Mouse (Mus musculus): ENCODE measurements around the gene Als2cr12.
A peak's percentile ranks its signal among the peaks of the same experiment; 100 is the strongest.
"Not testable (repeated sequence)": the region's sequence is repeated elsewhere in the genome, so short reads cannot be mapped to it uniquely, and the experiment has no call there.

Als2cr12 gene

DNA sequence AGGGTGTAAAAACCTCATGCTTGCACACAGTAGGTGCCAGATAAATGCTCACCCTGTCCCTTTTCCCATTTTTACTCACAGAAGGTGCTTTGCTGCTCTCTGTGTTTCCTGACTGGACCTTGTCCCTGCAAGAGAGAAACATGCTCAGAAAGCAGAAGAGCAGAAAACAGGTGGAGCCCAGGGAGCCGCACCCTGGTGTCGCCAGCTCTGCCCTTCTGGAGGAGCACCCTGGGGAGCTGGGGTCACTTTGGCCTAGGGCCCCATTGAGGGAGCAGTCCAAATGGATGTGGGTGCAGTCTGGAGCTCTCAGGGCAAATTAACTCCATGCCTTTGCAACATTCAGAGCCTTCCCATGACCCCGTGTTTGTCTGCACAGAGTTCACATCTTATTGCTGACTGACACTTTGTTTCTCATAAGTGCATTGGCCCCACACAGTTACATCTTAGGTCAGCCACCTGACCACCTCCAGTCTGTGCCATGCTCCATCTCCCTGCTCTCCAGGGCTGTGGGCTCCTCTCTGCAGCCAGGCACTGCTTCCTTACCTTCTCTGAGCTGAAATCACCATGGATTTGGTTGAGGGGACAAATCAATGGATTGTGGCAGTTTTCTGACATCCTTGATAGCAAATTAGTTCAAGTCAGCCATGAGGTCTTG lies 4.8 kb downstream of the Als2cr12 start:
- not testable (repeated sequence) for DNase-seq (ENCODE audit: inconsistent age in 2 of 2, low spot score in 1 of 2)

DNA sequence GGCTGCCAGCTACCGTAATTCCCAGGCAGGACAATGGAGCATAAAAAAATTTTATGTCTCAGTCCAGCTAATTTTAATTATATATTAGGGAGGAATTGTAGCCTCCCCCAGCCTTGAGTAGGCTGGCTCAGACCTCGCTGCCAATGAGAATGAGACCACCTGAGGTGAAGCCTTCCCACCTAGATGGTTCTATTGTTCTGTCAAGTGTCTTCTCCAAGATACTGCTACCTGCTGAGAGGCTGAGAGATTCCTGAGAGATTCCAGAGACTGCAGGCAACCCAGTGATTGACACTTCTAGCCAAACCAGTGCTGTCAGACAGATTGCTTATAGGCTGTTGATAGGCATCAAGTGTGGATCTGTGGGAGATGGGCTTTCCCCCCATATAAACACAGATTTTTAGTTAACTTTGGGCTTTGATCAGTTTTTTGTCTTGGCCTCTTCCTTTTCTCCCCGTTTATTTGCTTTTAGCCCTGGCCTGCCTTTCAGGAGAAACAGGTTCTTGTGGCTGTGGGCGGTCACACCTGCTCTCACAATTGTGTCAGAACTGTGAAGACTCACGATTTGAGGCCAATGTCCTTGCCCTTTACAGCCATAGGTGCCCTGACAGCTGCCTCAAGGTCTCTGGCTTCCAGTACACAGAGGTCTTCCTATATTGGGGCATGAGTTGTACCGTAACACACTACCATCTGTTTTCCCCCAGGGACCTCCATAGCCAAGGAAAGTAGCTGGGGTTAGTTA lies 5.6 kb downstream of the Als2cr12 start:
- DNase-seq (ENCODE audit: inconsistent age in 2 of 2, low spot score in 1 of 2), result no peak

DNA sequence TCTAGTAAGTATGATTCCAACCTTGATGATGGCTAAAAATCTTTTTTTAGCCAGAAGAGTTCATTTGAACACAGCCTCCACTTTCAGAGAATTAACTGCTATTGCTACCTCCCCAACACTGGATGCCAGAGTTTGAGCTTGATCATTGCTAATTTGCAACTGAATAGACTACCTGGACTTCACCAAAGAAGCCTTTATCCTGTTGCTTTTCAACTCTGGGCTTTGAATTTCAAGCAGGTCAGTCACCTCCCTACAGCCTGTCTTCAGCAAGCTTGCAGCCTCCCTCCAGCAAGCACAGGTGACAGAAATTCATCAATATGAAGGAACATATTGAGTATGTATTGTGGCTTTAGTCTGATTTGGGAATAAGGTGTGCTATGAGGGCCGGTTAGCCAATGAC lies 6.4 kb downstream of the Als2cr12 start:
- DNase-seq (ENCODE audit: inconsistent age in 2 of 2, low spot score in 1 of 2), result no peak

DNA sequence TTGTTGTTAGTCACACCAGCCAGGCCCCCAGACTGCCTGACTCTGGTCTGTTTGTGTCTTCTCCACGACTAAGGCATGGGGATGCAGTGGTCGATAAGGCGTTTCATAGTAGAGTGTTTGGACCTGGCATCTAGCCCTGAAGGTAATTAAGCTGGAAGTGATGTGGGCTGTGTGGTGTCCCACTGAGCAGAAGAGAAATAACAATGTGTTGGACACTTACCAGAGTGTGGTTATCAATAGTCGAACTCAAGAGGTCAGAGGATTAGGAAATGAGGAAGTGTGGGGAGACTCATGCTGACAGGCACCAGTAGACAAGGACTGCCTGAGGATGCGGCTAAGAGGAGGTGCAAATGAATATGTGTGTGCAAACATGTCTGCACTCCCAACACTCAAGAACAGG lies 17.4 kb downstream of the Als2cr12 start:
- DNase-seq (ENCODE audit: inconsistent age in 2 of 2, low spot score in 1 of 2), result not testable (repeated sequence)

DNA sequence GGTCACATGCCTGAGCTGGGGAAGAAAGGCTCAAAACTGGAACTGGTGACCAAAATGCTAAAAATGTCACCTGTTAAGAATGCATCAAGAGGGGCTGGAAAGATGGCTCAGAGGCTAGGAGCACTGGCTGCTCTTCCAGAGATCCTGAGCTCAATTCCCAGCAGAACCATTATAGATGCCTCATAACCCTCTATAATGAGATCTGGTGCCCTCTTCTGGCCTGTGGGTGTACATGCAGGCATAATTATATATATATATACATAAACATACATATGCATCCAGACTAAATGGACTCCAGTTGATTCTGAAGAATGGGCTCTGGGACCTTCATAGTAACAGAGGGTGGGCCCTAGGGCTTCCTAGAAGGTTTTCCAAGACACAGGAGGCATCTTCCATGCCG lies 18.2 kb downstream of the Als2cr12 start:
- DNase-seq (ENCODE audit: inconsistent age in 2 of 2, low spot score in 1 of 2), result peak in 1 of 2 experiments; percentile 72

DNA sequence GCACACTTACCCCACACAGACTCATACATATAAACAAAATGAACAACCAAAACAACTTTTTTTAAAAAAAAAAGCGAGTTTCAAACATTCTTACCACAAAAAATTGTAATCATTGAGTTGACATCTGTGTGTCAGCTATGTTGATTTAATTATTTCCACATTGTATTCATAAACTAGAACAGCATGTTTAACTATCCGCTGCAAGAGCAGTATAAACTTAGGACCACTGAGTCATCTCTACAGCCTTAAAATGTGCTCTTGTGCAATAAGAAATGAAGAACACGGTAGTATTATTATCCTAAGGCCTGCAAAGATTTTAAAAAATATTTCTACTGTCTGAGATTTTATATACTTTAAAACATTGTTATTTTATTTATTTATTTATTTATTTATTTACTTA lies 20.8 kb downstream of the Als2cr12 start:
- DNase-seq (ENCODE audit: inconsistent age in 2 of 2, low spot score in 1 of 2), result no peak

DNA sequence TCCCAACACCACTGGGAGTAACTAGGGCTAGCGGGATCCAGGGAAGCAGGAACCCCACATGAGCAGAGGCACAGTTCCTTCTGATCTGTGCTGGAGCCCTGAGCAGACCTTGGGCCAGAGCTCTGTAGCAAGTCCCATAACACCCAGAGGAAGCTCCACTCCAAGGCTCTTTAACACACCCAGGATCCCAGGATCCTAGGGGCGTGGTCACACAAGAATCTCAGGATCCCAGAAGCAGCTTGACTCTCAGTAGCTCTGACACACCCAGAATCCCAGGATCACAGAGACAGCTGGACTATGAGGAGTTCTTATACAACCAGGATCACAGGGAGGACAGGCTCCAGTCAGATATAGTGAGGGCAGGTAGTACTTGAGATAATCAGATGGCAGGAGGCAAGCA lies 23.7 kb downstream of the Als2cr12 start:
- DNase-seq (ENCODE audit: inconsistent age in 2 of 2, low spot score in 1 of 2), result no peak

DNA sequence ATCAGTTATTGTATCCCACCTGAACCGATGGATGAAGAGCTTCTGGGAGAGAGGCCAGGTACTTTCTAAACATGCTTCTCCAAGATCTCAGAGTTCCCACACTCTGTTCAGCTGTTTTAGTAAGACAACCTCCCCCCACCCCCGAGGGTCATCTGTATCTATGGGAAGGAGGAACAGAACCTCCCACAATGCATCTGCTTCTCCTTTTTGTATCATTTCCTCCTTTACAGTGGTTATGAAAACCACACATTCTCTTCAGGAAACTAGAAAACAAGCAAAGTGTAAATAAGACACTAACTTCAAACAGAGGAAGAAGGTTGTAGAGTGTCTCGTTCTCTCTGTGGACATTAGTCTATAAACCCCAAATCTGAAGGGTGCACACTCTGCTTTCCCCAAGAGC lies 26.2 kb downstream of the Als2cr12 start:
- not testable (repeated sequence) for DNase-seq (ENCODE audit: inconsistent age in 2 of 2, low spot score in 1 of 2)

DNA sequence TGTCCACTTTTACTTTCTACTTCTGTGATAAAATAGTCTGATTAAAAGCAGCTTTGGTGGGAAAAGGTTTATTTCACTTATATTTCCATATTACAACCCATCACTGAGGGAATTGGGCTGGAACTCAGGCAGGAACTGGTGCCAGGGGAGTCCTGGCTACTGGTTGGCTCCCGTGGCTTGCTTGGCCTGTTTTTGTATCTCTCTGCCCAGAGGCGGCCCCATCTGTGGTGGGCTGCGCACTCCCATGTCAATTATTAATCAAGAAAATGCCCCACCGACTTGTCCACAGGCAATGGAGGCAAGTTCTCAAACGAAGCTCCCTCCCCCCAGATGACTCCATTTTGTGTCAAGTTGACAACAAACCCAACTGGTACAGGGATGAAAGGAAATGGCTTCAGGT lies 27.6 kb downstream of the Als2cr12 start:
- no peak for DNase-seq (ENCODE audit: inconsistent age in 2 of 2, low spot score in 1 of 2)

DNA sequence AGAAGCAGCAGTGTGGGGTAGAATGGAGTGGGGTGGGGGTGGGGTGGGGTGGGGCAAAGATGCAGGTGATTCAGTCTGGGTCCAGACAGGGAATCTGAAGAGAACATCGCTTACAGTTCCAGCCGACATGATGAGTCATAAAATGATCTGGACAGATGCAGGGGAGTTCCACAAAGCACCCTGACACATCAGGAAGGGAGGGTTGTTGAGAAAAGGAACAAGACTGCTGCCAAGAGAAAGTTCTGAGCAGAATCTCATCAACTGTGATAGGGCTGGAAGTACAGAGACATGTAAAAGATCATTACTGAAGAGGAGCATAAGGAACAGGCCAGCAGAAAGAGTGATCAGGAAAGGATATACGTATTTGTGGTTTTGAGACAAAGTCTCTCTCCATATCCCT lies 32.4 kb downstream of the Als2cr12 start:
- DNase-seq (ENCODE audit: inconsistent age in 2 of 2, low spot score in 1 of 2), result not testable (repeated sequence)

DNA sequence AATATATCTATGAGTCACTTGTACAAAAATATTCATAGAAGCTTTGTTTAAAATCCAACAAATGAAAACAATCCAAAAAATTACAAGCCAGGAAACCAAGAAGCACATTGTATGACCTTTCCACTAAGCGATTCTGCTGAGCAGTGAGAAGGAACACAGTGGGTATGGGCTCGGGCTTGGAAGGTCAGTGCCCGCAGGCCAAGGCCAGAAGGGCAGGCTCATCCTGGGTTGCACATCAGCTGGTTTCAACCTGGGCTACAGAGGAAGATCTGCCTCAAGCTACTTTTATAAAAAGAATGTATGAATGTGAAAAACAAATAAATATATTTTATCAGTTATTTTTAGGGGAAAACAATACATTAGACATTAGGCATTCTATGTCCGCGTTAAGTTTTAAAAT lies 33.1 kb downstream of the Als2cr12 start:
- peak; percentile 32 to 40 for DNase-seq (ENCODE audit: inconsistent age in 2 of 2, low spot score in 1 of 2)

DNA sequence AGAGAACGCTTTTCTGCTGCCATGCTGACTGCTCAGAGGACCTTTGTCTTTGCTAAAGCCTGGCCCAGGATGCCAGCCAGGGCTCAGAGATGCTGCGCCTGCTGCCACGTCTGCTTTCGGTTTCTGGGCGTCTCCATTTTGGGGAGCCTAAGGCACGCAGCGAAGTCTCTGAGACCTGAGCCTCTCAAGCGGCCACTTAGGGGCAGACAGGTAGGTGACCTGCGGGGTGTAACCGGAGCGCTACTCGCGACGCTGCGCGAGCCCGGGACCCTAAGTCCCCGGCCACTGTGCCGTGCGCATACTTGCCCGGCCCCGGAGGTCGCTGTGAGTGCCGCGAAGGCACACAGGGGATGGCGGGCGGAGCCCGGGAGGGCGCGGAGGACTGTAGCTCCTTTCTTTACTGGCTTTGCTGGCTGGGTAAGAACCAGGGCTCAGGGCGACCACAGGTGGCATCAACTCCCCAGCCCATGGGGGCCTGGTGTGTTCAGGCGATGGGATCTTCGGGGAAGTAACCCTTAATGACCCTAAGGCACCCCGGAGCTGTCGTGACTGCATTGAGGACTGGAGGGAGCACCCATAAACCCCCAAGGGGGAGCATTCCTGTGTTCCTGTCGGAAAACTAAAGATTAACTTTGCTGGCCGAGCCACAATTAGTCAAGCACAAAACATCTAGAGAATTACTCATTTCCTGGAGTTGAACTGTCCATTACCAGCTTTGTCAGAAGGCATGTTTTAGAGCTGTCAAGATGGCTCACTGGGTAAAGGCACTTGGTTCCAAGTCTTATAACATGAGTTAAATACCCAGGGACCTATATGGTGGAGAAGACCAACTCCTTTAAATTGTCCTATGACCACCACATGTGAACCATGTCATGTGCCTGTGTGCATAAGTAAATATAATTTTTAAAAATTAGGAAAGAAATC lies 43.0 kb downstream of the Als2cr12 start:
- DNase-seq (ENCODE audit: inconsistent age in 2 of 2, low spot score in 1 of 2), result peak; percentile 77 to 93

DNA sequence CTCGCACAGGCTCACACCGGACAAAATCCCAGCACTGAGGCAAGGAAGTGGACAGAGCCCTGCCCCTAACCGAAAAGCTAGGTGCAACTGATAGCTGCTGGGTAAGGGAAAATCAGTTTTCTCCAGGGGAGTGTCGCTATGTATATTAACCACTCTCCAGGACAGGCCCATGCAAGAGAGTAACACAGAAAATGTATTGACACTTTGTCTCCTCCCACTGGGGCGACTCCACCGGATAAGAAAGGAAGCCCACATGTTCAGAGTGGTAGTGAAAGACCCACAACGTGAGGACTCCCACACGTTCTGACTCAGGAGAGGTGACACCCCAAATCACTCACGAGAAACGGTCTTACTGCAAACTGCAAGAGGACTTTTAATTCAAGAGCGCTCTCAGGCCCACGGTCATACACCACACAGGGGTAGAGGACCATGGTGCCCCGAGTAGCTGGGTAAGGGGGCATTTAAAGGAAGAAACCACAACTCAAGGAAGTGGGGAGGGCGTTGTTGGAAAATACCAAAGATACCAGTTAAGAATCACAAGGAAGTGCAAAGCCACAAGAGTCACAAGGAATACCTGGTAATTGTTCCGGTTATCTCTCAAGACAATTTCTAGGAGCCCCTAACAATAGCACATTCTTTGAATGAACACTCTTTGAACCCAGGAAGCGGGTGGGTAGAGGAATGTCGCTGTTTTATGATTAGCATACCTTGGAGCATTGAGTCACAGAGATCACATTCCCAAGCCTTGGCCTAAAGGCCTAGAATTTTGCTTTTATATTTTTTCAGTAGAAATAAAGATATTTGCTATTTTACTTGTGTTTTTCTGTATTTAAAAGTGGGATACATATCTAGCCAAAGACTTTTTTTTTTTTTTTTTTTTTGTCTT lies 44.0 kb downstream of the Als2cr12 start:
- peak in 1 of 2 experiments; percentile 30 for DNase-seq (ENCODE audit: inconsistent age in 2 of 2, low spot score in 1 of 2)

DNA sequence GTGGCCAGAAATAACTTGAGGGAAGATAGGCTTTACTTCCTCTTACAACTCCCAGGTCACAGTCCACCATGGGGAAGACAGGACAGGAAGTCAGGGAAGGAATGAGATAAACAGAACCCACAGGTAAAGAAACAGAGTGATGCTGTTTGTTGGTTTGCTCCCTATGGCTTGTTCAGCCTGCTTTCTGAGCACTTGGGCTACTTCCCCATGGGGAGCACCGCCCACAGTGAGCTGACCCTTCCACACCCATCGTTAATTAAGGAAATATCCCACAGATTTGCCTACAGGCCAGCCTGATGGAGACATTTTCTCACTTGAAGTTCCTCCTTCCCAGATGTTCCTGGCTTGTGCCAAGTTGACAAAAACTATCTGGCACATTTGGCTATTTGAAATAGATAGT lies 66.9 kb downstream of the Als2cr12 start:
- not testable (repeated sequence) for DNase-seq (ENCODE audit: inconsistent age in 2 of 2, low spot score in 1 of 2)

DNA sequence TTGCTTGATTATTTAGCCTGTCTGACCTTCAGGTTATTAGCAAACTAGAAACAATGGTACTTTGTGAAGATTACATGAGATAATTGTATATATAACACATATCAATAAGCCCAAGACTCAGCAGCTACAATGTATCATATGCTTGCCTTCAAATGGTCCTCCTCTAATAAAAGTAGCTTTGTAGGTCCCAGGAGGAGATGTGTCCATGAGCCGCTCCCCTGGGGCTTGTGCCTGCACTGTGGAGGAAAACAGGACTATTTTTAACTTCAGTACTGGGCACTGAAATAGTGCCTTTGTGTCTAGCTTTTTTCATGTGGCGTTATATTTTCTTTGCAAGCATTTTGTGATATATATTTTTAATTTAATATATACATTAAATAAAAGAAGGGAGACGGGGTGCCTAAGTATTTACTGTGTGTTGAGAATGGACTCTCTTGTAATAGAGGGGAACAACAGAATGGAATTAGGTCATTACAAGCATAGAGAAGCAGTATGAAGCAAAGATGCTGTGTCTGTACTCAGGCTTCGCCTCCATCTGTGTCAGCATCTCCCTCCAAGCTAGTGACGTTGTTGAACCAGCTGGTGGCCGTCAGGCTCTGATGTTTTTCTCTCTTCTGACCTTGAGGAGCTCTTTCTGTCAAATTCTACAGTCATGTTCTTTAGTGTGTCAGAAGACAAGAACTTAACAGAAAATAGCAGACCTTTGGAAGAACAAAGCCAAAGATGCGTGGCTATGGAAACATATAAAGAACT lies 73.6 kb downstream of the Als2cr12 start:
- DNase-seq (ENCODE audit: inconsistent age in 2 of 2, low spot score in 1 of 2), result no peak

DNA sequence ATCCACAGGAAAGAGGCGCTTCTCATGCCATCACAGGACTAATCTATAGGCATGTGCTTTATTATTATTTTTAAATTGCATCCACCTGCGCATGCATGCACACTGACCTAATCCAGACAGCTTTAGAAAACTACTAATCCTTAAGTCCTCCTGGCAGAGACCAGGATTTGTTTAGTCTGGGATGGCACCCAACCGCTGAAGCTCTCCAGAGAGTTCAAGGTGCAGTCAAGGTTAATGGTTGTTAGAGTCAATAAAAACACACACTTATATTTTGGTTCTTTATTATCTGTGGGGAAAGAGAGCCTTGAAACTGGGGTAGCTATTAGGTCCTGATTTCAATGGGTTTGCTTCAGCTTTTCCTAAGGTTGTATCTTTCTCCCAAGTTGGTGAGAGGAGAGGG lies 74.5 kb downstream of the Als2cr12 start:
- peak in 1 of 2 experiments; percentile 64 for DNase-seq (ENCODE audit: inconsistent age in 2 of 2, low spot score in 1 of 2)

DNA sequence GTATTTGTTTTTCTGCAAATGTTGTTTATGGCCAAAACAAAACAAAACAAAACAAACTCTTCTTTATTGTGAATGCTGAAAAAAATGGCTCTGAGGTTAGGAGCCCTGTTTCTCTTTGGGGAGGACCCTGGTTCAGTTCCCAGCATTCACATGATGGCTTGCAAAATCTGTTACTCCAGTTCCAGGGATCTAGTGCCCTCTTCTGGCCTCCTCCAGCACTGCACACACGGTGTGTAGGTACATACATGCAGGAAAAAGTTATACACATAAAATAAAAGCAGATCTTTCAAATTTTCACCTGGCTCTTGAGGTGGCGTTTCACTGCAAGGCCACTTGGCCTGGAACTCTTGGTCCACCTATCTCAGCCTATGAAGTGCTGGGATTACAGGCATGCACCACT lies 77.0 kb downstream of the Als2cr12 start:
- no peak for DNase-seq (ENCODE audit: inconsistent age in 2 of 2, low spot score in 1 of 2)

DNA sequence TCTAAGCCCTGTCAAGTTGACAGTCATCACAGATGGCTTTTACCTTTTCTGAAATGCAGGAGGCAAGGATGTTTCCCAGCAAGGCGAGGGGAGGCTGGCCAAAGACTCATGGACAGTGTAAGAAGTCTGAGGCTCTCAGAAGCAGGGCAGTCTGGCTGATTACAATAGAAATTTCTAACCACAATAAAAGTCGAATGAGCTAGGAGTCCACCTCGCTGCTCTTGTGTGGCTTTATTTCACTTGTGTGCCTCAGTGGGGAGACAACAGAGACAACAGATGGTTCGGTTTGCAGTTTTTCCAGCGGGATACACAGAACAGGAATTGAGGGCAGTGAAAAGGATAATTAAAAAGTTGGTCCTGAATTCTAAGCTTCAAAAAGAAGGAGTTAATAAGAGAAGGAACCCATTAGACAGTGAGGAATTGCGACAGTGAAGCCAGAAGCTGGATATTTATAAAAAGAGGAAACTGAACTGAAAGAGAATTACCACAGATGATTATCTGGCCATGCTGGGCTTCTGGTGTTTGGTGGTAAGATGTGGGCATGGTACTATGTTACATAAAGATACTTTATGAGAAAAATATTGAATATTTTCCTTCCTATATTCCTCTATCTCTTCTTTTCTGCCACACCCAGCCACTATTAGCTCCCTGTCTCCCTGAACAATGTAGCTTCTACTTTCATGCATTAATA lies 77.7 kb downstream of the Als2cr12 start:
- DNase-seq (ENCODE audit: inconsistent age in 2 of 2, low spot score in 1 of 2), result no peak

DNA sequence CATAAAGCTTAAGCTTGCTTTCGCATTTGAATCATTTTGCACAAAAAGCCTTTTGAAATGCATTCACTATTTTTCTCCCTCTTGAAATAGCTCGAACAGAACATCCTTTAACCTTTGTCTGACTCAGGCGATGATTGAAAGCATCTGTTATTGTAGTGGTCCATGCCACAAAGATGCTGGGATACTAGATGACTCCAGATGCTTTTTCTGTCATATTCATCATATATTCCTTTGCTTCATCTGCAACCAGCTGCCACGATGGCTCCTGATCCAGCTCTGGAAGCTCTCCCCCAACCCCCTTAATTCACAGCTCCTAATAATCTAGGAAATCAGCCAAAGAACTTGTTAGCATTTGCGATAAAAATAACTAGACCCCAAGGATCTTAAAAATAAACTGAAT lies 78.7 kb downstream of the Als2cr12 start:
- DNase-seq (ENCODE audit: inconsistent age in 2 of 2, low spot score in 1 of 2), result no peak
